Mouse (Mus musculus): ENCODE data around the gene Elavl1.

GRCm38 (mm10) chr8:4257350-4257749, 67.9 kb downstream of the Elavl1 start:
- TF ChIP-seq CTCF (IDR thresholded peaks at IDR 0.05; ENCODE audit: extremely low read depth, insufficient read depth, low read length) = no peak
- no peak for TF ChIP-seq POLR2A (IDR thresholded peaks at IDR 0.05; ENCODE audit: extremely low read depth, insufficient read depth, low read length)
